8 mouse cellular contexts compared by ENCODE assay signal in genomic region chr11:97532950-97533582, GRCm38 (mm10). TPM values are rescaled to one million over a fixed set of nuclear protein-coding genes. Genes with fewer than 3 reads are reported as not detected.
A peak's percentile ranks its signal among the peaks of the same experiment; 100 is the strongest.
DNase-seq lines count a peak whose midpoint lies in the region; ATAC-seq lines count a peak whose summit lies in the region.

No protein-coding gene starts in this region.

- peak overlapping the region; percentile 21 for H3K4me3 ChIP-seq in kidney, embryonic 14.5 days (ENCODE audit: low read length)

- no peak overlapping the region for H3K9ac ChIP-seq in kidney, embryonic 14.5 days (ENCODE audit: low read depth, low read length)

- peak overlapping the region; percentile 36 for H3K4me2 ChIP-seq in kidney, embryonic 14.5 days (replicated peaks; ENCODE audit: low read depth, low read length)

- WGBS in kidney, embryonic 14.5 days = 5% methylated on average over 20 of the region's 20 CpGs

- no peak overlapping the region for H3K27ac ChIP-seq in kidney, embryonic 14.5 days (ENCODE audit: low read depth, low read length)

- H3K27me3 ChIP-seq in kidney, embryonic 14.5 days (ENCODE audit: control insufficient read depth, insufficient read depth, low read length) = peaks cover 62% of the 10 kb centered on the region

- no peak for DNase-seq in kidney, adult 9 months
- peak; percentile 59 for DNase-seq in MN1 (ENCODE audit: low spot score)
- DNase-seq in thymus, postnatal 36 days = peak; percentile 49 to 68
- DNase-seq in adrenal gland, postnatal 4 days (ENCODE audit: low spot score in 2 of 2) = no peak

- peaks cover 26% of the 10 kb centered on the region for H3K4me1 ChIP-seq in kidney, embryonic 14.5 days (ENCODE audit: control insufficient read depth, insufficient read depth, low read length)

- H3K9me3 ChIP-seq in kidney, embryonic 14.5 days (ENCODE audit: control insufficient read depth, low read length) = no peaks in the 10 kb centered on the region

- no peaks in the 10 kb centered on the region for H3K36me3 ChIP-seq in kidney, embryonic 14.5 days (ENCODE audit: control insufficient read depth, insufficient read depth, low read length)

- ATAC-seq in kidney, embryonic 14.5 days (ENCODE audit: low FRiP score, low TSS enrichment) = peak; percentile 39
- ATAC-seq in hematopoietic stem cell, adult 5-6 weeks (replicated peaks in 1 of 2; ENCODE audit: insufficient read depth in 1 of 2, low FRiP score in 2 of 2, low TSS enrichment in 1 of 2, low read depth in 1 of 2, poor library complexity in 2 of 2, severe bottlenecking in 2 of 2) = peak; percentile 56 to 61
- 0 out of 2 replicates have a peak, but pooled peaks have one; percentile 24 for ATAC-seq in megakaryocyte-erythroid progenitor cell, adult 5-6 weeks (replicated peaks; ENCODE audit: low FRiP score, low TSS enrichment, poor library complexity, severe bottlenecking)
- no peak for ATAC-seq in frontal cortex, adult (ENCODE audit: low TSS enrichment)

RNA-seq across cellular contexts. Expression of gene 4933428G20Rik, which starts 32.9 kb away (rescaled TPM):
- 0.15 and 0.69 TPM in 2 replicates for polyA plus RNA-seq in kidney, embryonic 14.5 days (2014; fragmentation: Nextera tagmentation; extraction: Ambion mirVana)
- not detected in 2 replicates for total RNA-seq in hematopoietic stem cell, adult 5-6 weeks (2017)
- total RNA-seq in megakaryocyte-erythroid progenitor cell, adult 5-6 weeks (2014; fragmentation: Nextera tagmentation) = not detected in 2 replicates
- not detected in 2 replicates for total RNA-seq in megakaryocyte-erythroid progenitor cell, adult 5-6 weeks (2017)
- total RNA-seq in adrenal gland, postnatal 4 days (2021) = under 1 TPM; 0.37 to 0.48 TPM

RNA-seq across cellular contexts. Expression of gene Srcin1, which starts 42.9 kb away (rescaled TPM):
- polyA plus RNA-seq in kidney, embryonic 14.5 days (2014; fragmentation: Nextera tagmentation; extraction: Ambion mirVana) = 0.97 and 1.1 TPM in 2 replicates
- not detected in 2 replicates for total RNA-seq in hematopoietic stem cell, adult 5-6 weeks (2017)
- total RNA-seq in megakaryocyte-erythroid progenitor cell, adult 5-6 weeks (2014; fragmentation: Nextera tagmentation) = not detected in 2 replicates
- total RNA-seq in megakaryocyte-erythroid progenitor cell, adult 5-6 weeks (2017) = not detected in 2 replicates
- 10 to 100 TPM; 12.0 to 14.3 TPM for total RNA-seq in adrenal gland, postnatal 4 days (2021)

Comparison
In these comparisons a context has a peak if more than half of its experiments do, and no peak if none do; other contexts are left out.
1. DNase-seq: peak in MN1 (single experiment) and thymus, postnatal 36 days (2 of 2); none in kidney, adult 9 months (single experiment) and adrenal gland, postnatal 4 days (0 of 2).
2. RNA of gene Srcin1, which starts 42.9 kb away (total RNA-seq): 12.0 to 14.3 TPM in adrenal gland, postnatal 4 days; not detected in hematopoietic stem cell, adult 5-6 weeks and not detected in megakaryocyte-erythroid progenitor cell, adult 5-6 weeks; every median in the first group is over 10 times any median in the second.